Mouse (Mus musculus): Measurements from ENCODE around the gene Cacnb4. TPM values are rescaled to one million over a fixed set of nuclear protein-coding genes. Genes with fewer than 3 reads are reported as not detected.

Gene Cacnb4
- polyA plus RNA-seq, 1 experiment from 2014 or later = 18.0 TPM

GRCm38 (mm10) chr2:52529245-52529644, 147.4 kb downstream of the Cacnb4 start:
- no peak for ATAC-seq (ENCODE audit: low FRiP score, low TSS enrichment)
- no peak overlapping the region for H3K27ac ChIP-seq (replicated peaks; ENCODE audit: low read depth, low read length)
- H3K4me2 ChIP-seq (ENCODE audit: low read length) = no peak overlapping the region
- WGBS = 89% methylated on average over 7 of the region's 7 CpGs
- no peak for DNase-seq
- H3K4me1 ChIP-seq (ENCODE audit: control insufficient read depth, insufficient read depth, low read length) = no peaks in the 10 kb centered on the region
- H3K9me3 ChIP-seq (ENCODE audit: control insufficient read depth, low read length) = no peaks in the 10 kb centered on the region
- H3K4me3 ChIP-seq (replicated peaks; ENCODE audit: low read depth, low read length) = no peak overlapping the region
- no peak overlapping the region for H3K9ac ChIP-seq (replicated peaks; ENCODE audit: low read length)
- H3K27me3 ChIP-seq (ENCODE audit: control insufficient read depth, insufficient read depth, low read length) = no peaks in the 10 kb centered on the region
- H3K36me3 ChIP-seq (ENCODE audit: control insufficient read depth, insufficient read depth, low read length) = no peaks in the 10 kb centered on the region

- no peak for ATAC-seq (ENCODE audit: low FRiP score, low TSS enrichment)
- DNase-seq = no peak
- no peaks in the 10 kb centered on the region for H3K36me3 ChIP-seq (ENCODE audit: control insufficient read depth, insufficient read depth, low read length)
- no peak overlapping the region for H3K4me3 ChIP-seq (replicated peaks; ENCODE audit: low read depth, low read length)
- no peaks in the 10 kb centered on the region for H3K4me1 ChIP-seq (ENCODE audit: control insufficient read depth, insufficient read depth, low read length)
- no peaks in the 10 kb centered on the region for H3K9me3 ChIP-seq (ENCODE audit: control insufficient read depth, low read length)
- H3K27me3 ChIP-seq (ENCODE audit: control insufficient read depth, insufficient read depth, low read length) = no peaks in the 10 kb centered on the region
- H3K9ac ChIP-seq (replicated peaks; ENCODE audit: low read length) = no peak overlapping the region
- no peak overlapping the region for H3K27ac ChIP-seq (replicated peaks; ENCODE audit: low read depth, low read length)
- 91% methylated on average over 11 of the region's 11 CpGs for WGBS
- H3K4me2 ChIP-seq (ENCODE audit: low read length) = no peak overlapping the region
Measured at GRCm38 (mm10) chr2:52525876-52526592, 150.6 kb downstream of the Cacnb4 start.

- WGBS = 92% methylated on average over 7 of the region's 7 CpGs
- H3K27me3 ChIP-seq (ENCODE audit: control insufficient read depth, insufficient read depth, low read length) = no peaks in the 10 kb centered on the region
- H3K4me2 ChIP-seq (ENCODE audit: low read length) = no peak overlapping the region
- ATAC-seq (ENCODE audit: low FRiP score, low TSS enrichment) = no peak
- H3K36me3 ChIP-seq (ENCODE audit: control insufficient read depth, insufficient read depth, low read length) = no peaks in the 10 kb centered on the region
- H3K9ac ChIP-seq (replicated peaks; ENCODE audit: low read length) = no peak overlapping the region
- no peak overlapping the region for H3K27ac ChIP-seq (replicated peaks; ENCODE audit: low read depth, low read length)
- DNase-seq = no peak
- H3K4me3 ChIP-seq (replicated peaks; ENCODE audit: low read depth, low read length) = no peak overlapping the region
- no peaks in the 10 kb centered on the region for H3K4me1 ChIP-seq (ENCODE audit: control insufficient read depth, insufficient read depth, low read length)
- H3K9me3 ChIP-seq (ENCODE audit: control insufficient read depth, low read length) = no peaks in the 10 kb centered on the region
Measured at GRCm38 (mm10) chr2:52523056-52523715, 153.4 kb downstream of the Cacnb4 start.

GRCm38 (mm10) chr2:52521012-52521411, 155.6 kb downstream of the Cacnb4 start:
- DNase-seq (no peak), ATAC-seq (ENCODE audit: low FRiP score, low TSS enrichment) (no peak)
- 90% methylated on average over 1 of the region's 1 CpGs for WGBS
- Histone ChIP-seq H3K4me3 (replicated peaks; ENCODE audit: low read depth, low read length) (no peak overlapping the region), H3K27ac (replicated peaks; ENCODE audit: low read depth, low read length) (no peak overlapping the region), H3K4me2 (ENCODE audit: low read length) (no peak overlapping the region), H3K4me1 (ENCODE audit: control insufficient read depth, insufficient read depth, low read length) (no peaks in the 10 kb centered on the region), H3K27me3 (ENCODE audit: control insufficient read depth, insufficient read depth, low read length) (no peaks in the 10 kb centered on the region), H3K9ac (replicated peaks; ENCODE audit: low read length) (no peak overlapping the region), H3K36me3 (ENCODE audit: control insufficient read depth, insufficient read depth, low read length) (no peaks in the 10 kb centered on the region), H3K9me3 (ENCODE audit: control insufficient read depth, low read length) (no peaks in the 10 kb centered on the region)

GRCm38 (mm10) chr2:52518740-52519139, 157.9 kb downstream of the Cacnb4 start:
- Histone ChIP-seq H3K27me3 (ENCODE audit: control insufficient read depth, insufficient read depth, low read length) (no peaks in the 10 kb centered on the region), H3K4me2 (ENCODE audit: low read length) (no peak overlapping the region), H3K4me3 (replicated peaks; ENCODE audit: low read depth, low read length) (no peak overlapping the region), H3K27ac (replicated peaks; ENCODE audit: low read depth, low read length) (no peak overlapping the region), H3K9me3 (ENCODE audit: control insufficient read depth, low read length) (no peaks in the 10 kb centered on the region), H3K36me3 (ENCODE audit: control insufficient read depth, insufficient read depth, low read length) (no peaks in the 10 kb centered on the region), H3K9ac (replicated peaks; ENCODE audit: low read length) (no peak overlapping the region), H3K4me1 (ENCODE audit: control insufficient read depth, insufficient read depth, low read length) (no peaks in the 10 kb centered on the region)
- WGBS = 91% methylated on average over 4 of the region's 4 CpGs
- ATAC-seq (ENCODE audit: low FRiP score, low TSS enrichment) (no peak), DNase-seq (no peak)

- 81% methylated on average over 3 of the region's 3 CpGs for WGBS
- H3K9me3 ChIP-seq (ENCODE audit: control insufficient read depth, low read length) = no peaks in the 10 kb centered on the region
- H3K4me1 ChIP-seq (ENCODE audit: control insufficient read depth, insufficient read depth, low read length) = peaks cover 5% of the 10 kb centered on the region
- no peak overlapping the region for H3K9ac ChIP-seq (replicated peaks; ENCODE audit: low read length)
- no peak overlapping the region for H3K27ac ChIP-seq (replicated peaks; ENCODE audit: low read depth, low read length)
- no peak overlapping the region for H3K4me2 ChIP-seq (ENCODE audit: low read length)
- H3K4me3 ChIP-seq (replicated peaks; ENCODE audit: low read depth, low read length) = no peak overlapping the region
- ATAC-seq (ENCODE audit: low FRiP score, low TSS enrichment) = no peak
- H3K27me3 ChIP-seq (ENCODE audit: control insufficient read depth, insufficient read depth, low read length) = no peaks in the 10 kb centered on the region
- no peaks in the 10 kb centered on the region for H3K36me3 ChIP-seq (ENCODE audit: control insufficient read depth, insufficient read depth, low read length)
- DNase-seq = no peak
Measured at GRCm38 (mm10) chr2:52516534-52516933, 160.1 kb downstream of the Cacnb4 start.

- no peaks in the 10 kb centered on the region for H3K9me3 ChIP-seq (ENCODE audit: control insufficient read depth, low read length)
- H3K27ac ChIP-seq (replicated peaks; ENCODE audit: low read depth, low read length) = no peak overlapping the region
- no peak for DNase-seq
- H3K4me1 ChIP-seq (ENCODE audit: control insufficient read depth, insufficient read depth, low read length) = peaks cover 5% of the 10 kb centered on the region
- no peak for ATAC-seq (ENCODE audit: low FRiP score, low TSS enrichment)
- H3K4me2 ChIP-seq (ENCODE audit: low read length) = no peak overlapping the region
- no peaks in the 10 kb centered on the region for H3K36me3 ChIP-seq (ENCODE audit: control insufficient read depth, insufficient read depth, low read length)
- 75% methylated on average over 3 of the region's 3 CpGs for WGBS
- no peak overlapping the region for H3K4me3 ChIP-seq (replicated peaks; ENCODE audit: low read depth, low read length)
- no peak overlapping the region for H3K9ac ChIP-seq (replicated peaks; ENCODE audit: low read length)
- no peaks in the 10 kb centered on the region for H3K27me3 ChIP-seq (ENCODE audit: control insufficient read depth, insufficient read depth, low read length)
Measured at GRCm38 (mm10) chr2:52512865-52513388, 163.7 kb downstream of the Cacnb4 start.

GRCm38 (mm10) chr2:52512206-52512605, 164.4 kb downstream of the Cacnb4 start:
- ATAC-seq (ENCODE audit: low FRiP score, low TSS enrichment) (no peak), DNase-seq (peak; percentile 28)
- Histone ChIP-seq H3K4me1 (ENCODE audit: control insufficient read depth, insufficient read depth, low read length) (peaks cover 5% of the 10 kb centered on the region), H3K36me3 (ENCODE audit: control insufficient read depth, insufficient read depth, low read length) (no peaks in the 10 kb centered on the region), H3K27ac (replicated peaks; ENCODE audit: low read depth, low read length) (peak overlapping the region; percentile 67), H3K4me2 (ENCODE audit: low read length) (peak overlapping the region; percentile 26; the same call in 1 of the 2 replicates), H3K27me3 (ENCODE audit: control insufficient read depth, insufficient read depth, low read length) (no peaks in the 10 kb centered on the region), H3K9me3 (ENCODE audit: control insufficient read depth, low read length) (no peaks in the 10 kb centered on the region), H3K4me3 (replicated peaks; ENCODE audit: low read depth, low read length) (no peak overlapping the region), H3K9ac (replicated peaks; ENCODE audit: low read length) (peak overlapping the region; percentile 17; the same call in 1 of the 2 replicates)
- WGBS = 20% methylated on average over 3 of the region's 3 CpGs
